Mouse (Mus musculus) hindbrain, embryonic 16.5 days (tissue): Measurements from ENCODE around the gene 1700025G04Rik. TPM values are rescaled to one million over a fixed set of nuclear protein-coding genes. Genes with fewer than 3 reads are reported as not detected.
"Not testable (repeated sequence)": the region's sequence is repeated elsewhere in the genome, so short reads cannot be mapped to it uniquely, and the experiment has no call there.

Source experiments
- ATAC-seq: fragments of 200-750 bp; cut with Nextera tagmentation; 2 replicates; pipeline ENCODE4 v1.8.0; 2017; ENCODE audit warnings: moderate TSS enrichment, moderate library complexity
- H3K27ac ChIP-seq: fragments of 300-500 bp; sonication (generic); 2 replicates; pipeline ENCODE4 v1.5.1; 2014; ENCODE audit warnings: low read depth, mild to moderate bottlenecking, control low read depth, low read length, moderate library complexity
- H3K27me3 ChIP-seq: fragments of 300-500 bp; sonication (generic); replicated peaks from 2 replicates; pipeline ENCODE4 v1.6.1; 2014; ENCODE audit warnings: low read length; ENCODE audit not compliant: control insufficient read depth, insufficient read depth
- H3K36me3 ChIP-seq: fragments of 300-500 bp; sonication (generic); 2 replicates; pipeline ENCODE4 v1.6.1; 2014; ENCODE audit warnings: mild to moderate bottlenecking, low read length, moderate library complexity, mixed read lengths; ENCODE audit not compliant: control insufficient read depth, insufficient read depth
- H3K4me1 ChIP-seq: fragments of 300-500 bp; sonication (generic); 2 replicates; pipeline ENCODE4 v1.6.1; 2014; ENCODE audit warnings: low read depth, low read length; ENCODE audit not compliant: control insufficient read depth, insufficient read depth
- H3K4me2 ChIP-seq: fragments of 300-500 bp; sonication (generic); 2 replicates; pipeline ENCODE4 v1.6.1; 2014; ENCODE audit warnings: mild to moderate bottlenecking, low read length, control low read depth, moderate library complexity
- H3K4me3 ChIP-seq: fragments of 300-500 bp; sonication (generic); 2 replicates; pipeline ENCODE4 v1.5.1; 2014; ENCODE audit warnings: mild to moderate bottlenecking, low read length, control low read depth, moderate library complexity
- H3K9ac ChIP-seq: fragments of 300-500 bp; sonication (generic); 2 replicates; pipeline ENCODE4 v1.6.1; 2014; ENCODE audit warnings: low read depth, mild to moderate bottlenecking, control low read depth, low read length, moderate library complexity
- H3K9me3 ChIP-seq: fragments of 300-500 bp; sonication (generic); 2 replicates; pipeline ENCODE4 v1.6.1; 2014; ENCODE audit warnings: mild to moderate bottlenecking, low read length, moderate library complexity; ENCODE audit not compliant: control insufficient read depth
- WGBS: fragments of 180-500 bp; shearing (Covaris S2); extraction: QIAGEN DNeasy Blood & Tissue Kit; methylation state at CpG from one replicate; pipeline ENCODE4 v1.1.7; 2014; 5-methylcytosine and 5-hydroxymethylcytosine counted together
- polyA plus RNA-seq: library from polyadenylated mRNA; unstranded; fragments of >200 nt; fragmentation: Nextera tagmentation; extraction: Ambion mirVana; gene quantifications from 2 replicates; pipeline ENCODE4 v1.2.1, GENCODE M21; 2015

1700025G04Rik gene
- polyA plus RNA-seq, 1 experiment from 2014 or later: 24.9 TPM

- no peaks in the 10 kb centered on the region for H3K27me3 ChIP-seq
- no peaks in the 10 kb centered on the region for H3K36me3 ChIP-seq
- no peak overlapping the region for H3K4me3 ChIP-seq
- peak; percentile 45; the same call in 1 of the 2 replicates for ATAC-seq
- no peaks in the 10 kb centered on the region for H3K9me3 ChIP-seq
- H3K9ac ChIP-seq: no peak overlapping the region
- no peak overlapping the region for H3K27ac ChIP-seq
- H3K4me2 ChIP-seq: no peak overlapping the region
- no peaks in the 10 kb centered on the region; the same call in 1 of the 2 replicates for H3K4me1 ChIP-seq
- 55% methylated on average over 19 of the region's 19 CpGs for WGBS
These were observed 243.8 kb downstream of the 1700025G04Rik start for GRCm38 (mm10) chr1:151845926-151846782.

GRCm38 (mm10) chr1:151845252-151845832 is 244.6 kb downstream of the 1700025G04Rik start:
- Histone ChIP-seq H3K9me3 (no peaks in the 10 kb centered on the region), H3K4me1 (no peaks in the 10 kb centered on the region; the same call in 1 of the 2 replicates), H3K27me3 (no peaks in the 10 kb centered on the region), H3K9ac (no peak overlapping the region), H3K36me3 (no peaks in the 10 kb centered on the region), H3K27ac (no peak overlapping the region), H3K4me2 (peak overlapping the region; percentile 24), H3K4me3 (no peak overlapping the region)
- WGBS: 62% methylated on average over 17 of the region's 17 CpGs
- ATAC-seq: no peak

GRCm38 (mm10) chr1:151840345-151840744 is 249.6 kb downstream of the 1700025G04Rik start:
- WGBS: 93% methylated on average over 1 of the region's 1 CpGs
- H3K4me2 ChIP-seq, ATAC-seq, H3K9ac ChIP-seq, H3K9me3 ChIP-seq, H3K27ac ChIP-seq, H3K4me1 ChIP-seq, H3K36me3 ChIP-seq, H3K27me3 ChIP-seq, H3K4me3 ChIP-seq: not testable (repeated sequence)

GRCm38 (mm10) chr1:151835261-151835660 is 254.7 kb downstream of the 1700025G04Rik start:
- ATAC-seq: no peak
- Histone ChIP-seq H3K27ac (no peak overlapping the region), H3K27me3 (no peaks in the 10 kb centered on the region), H3K9ac (no peak overlapping the region), H3K4me3 (no peak overlapping the region), H3K4me1 (no peaks in the 10 kb centered on the region), H3K36me3 (no peaks in the 10 kb centered on the region), H3K4me2 (no peak overlapping the region), H3K9me3 (peaks cover 5% of the 10 kb centered on the region; the same call in 1 of the 2 replicates)
- 92% methylated on average over 4 of the region's 4 CpGs for WGBS

- Histone ChIP-seq H3K4me1 (no peaks in the 10 kb centered on the region), H3K4me3 (no peak overlapping the region), H3K27ac (no peak overlapping the region), H3K4me2 (no peak overlapping the region), H3K9me3 (peaks cover 5% of the 10 kb centered on the region; the same call in 1 of the 2 replicates), H3K36me3 (no peaks in the 10 kb centered on the region), H3K9ac (no peak overlapping the region), H3K27me3 (no peaks in the 10 kb centered on the region)
- no peak for ATAC-seq
- WGBS: 90% methylated on average over 3 of the region's 3 CpGs
These were observed 258.1 kb downstream of the 1700025G04Rik start for GRCm38 (mm10) chr1:151831791-151832190.

- Histone ChIP-seq H3K27me3 (no peaks in the 10 kb centered on the region), H3K4me3 (no peak overlapping the region), H3K27ac (no peak overlapping the region), H3K9me3 (no peaks in the 10 kb centered on the region), H3K4me2 (no peak overlapping the region), H3K36me3 (no peaks in the 10 kb centered on the region), H3K9ac (no peak overlapping the region), H3K4me1 (no peaks in the 10 kb centered on the region)
- WGBS: 68% methylated on average over 7 of the region's 7 CpGs
- no peak for ATAC-seq
These were observed 264.9 kb downstream of the 1700025G04Rik start for GRCm38 (mm10) chr1:151825065-151825464.

- no peak overlapping the region for H3K9ac ChIP-seq
- H3K36me3 ChIP-seq: peaks cover 7% of the 10 kb centered on the region
- H3K27me3 ChIP-seq: no peaks in the 10 kb centered on the region
- H3K4me3 ChIP-seq: no peak overlapping the region
- 32% methylated on average over 5 of the region's 5 CpGs for WGBS
- H3K27ac ChIP-seq: no peak overlapping the region
- ATAC-seq: no peak
- H3K4me1 ChIP-seq: no peaks in the 10 kb centered on the region
- H3K9me3 ChIP-seq: no peaks in the 10 kb centered on the region
- no peak overlapping the region for H3K4me2 ChIP-seq
These were observed 269.5 kb downstream of the 1700025G04Rik start for GRCm38 (mm10) chr1:151820457-151820856.

GRCm38 (mm10) chr1:151819190-151819589 is 270.7 kb downstream of the 1700025G04Rik start:
- H3K4me1 ChIP-seq: no peaks in the 10 kb centered on the region
- H3K9ac ChIP-seq: no peak overlapping the region
- no peak overlapping the region for H3K4me2 ChIP-seq
- H3K9me3 ChIP-seq: no peaks in the 10 kb centered on the region
- no peak overlapping the region for H3K27ac ChIP-seq
- ATAC-seq: no peak
- no peaks in the 10 kb centered on the region for H3K27me3 ChIP-seq
- 90% methylated on average over 7 of the region's 7 CpGs for WGBS
- H3K4me3 ChIP-seq: no peak overlapping the region
- peaks cover 11% of the 10 kb centered on the region for H3K36me3 ChIP-seq

GRCm38 (mm10) chr1:151816051-151816450 is 273.9 kb downstream of the 1700025G04Rik start:
- Histone ChIP-seq H3K4me2 (no peak overlapping the region), H3K9me3 (no peaks in the 10 kb centered on the region), H3K9ac (no peak overlapping the region), H3K27me3 (no peaks in the 10 kb centered on the region), H3K4me1 (no peaks in the 10 kb centered on the region), H3K36me3 (peaks cover 21% of the 10 kb centered on the region), H3K4me3 (no peak overlapping the region), H3K27ac (no peak overlapping the region)
- 95% methylated on average over 3 of the region's 3 CpGs for WGBS
- ATAC-seq: no peak
